Mouse (Mus musculus): ENCODE data around the gene Tfpt. TPM values are rescaled to one million over a fixed set of nuclear protein-coding genes. Genes with fewer than 3 reads are reported as not detected.
"Not testable (repeated sequence)": the region's sequence is repeated elsewhere in the genome, so short reads cannot be mapped to it uniquely, and the experiment has no call there.

The Tfpt gene
- polyA plus RNA-seq, 1 experiment from 2014 or later, result 41.3 TPM

DNA sequence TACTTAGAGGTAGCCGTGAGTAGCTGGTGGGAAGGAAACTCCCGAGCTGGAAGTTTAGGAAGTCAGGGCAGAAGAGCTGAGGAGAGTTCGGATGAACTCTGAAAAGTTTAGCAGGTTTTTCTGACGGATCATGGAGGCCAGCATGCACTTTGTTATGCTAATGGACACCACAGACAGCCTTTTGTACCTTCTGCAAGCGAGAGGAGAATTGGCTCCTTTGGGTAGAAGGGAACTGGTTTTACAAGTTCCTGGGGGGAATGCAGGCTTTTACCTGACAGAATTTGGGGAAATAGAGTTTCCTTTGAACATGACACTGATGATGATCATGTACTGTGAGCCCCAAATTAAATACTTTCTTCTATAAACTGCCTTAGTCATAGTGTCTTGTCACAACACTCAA lies 43.5 kb downstream of the Tfpt start:
- no peak for DNase-seq (ENCODE audit: low spot score)
- Histone ChIP-seq H3K9me3 (no peaks in the 10 kb centered on the region), H3K27me3 (ENCODE audit: insufficient read depth, poor library complexity, severe bottlenecking) (no peaks in the 10 kb centered on the region), H3K4me3 (0 out of 2 replicates have a peak overlapping the region, but pooled peaks have one; percentile 18), H3K4me1 (replicated peaks) (peaks cover 11% of the 10 kb centered on the region), H3K27ac (no peak overlapping the region), H3K36me3 (no peaks in the 10 kb centered on the region)
- WGBS, result 1% methylated on average over 5 of the region's 5 CpGs

DNA sequence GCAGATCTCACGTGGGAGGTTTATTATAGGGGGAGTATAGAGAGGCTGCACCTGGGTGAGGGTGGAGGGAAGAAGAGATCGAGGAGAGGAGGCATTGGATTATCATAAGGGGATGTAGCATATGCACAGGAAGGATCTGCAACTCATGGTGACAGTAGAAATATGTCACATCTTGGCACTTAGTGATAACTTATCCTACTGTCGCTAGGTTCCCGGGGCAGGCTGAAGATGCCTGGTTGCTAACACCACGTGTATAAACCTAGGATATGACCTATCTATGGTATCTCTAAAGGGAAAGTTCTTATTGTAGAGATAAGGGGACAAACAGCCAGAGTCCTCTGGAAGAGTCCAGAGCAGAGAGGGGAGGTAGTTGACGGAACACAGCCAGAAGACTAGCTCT lies 44.0 kb downstream of the Tfpt start:
- H3K27ac ChIP-seq, result no peak overlapping the region
- 14% methylated on average over 6 of the region's 6 CpGs for WGBS
- no peaks in the 10 kb centered on the region for H3K36me3 ChIP-seq
- no peak for DNase-seq (ENCODE audit: low spot score)
- H3K4me1 ChIP-seq (replicated peaks), result peaks cover 11% of the 10 kb centered on the region
- H3K4me3 ChIP-seq, result 0 out of 2 replicates have a peak overlapping the region, but pooled peaks have one; percentile 18
- no peaks in the 10 kb centered on the region for H3K9me3 ChIP-seq
- H3K27me3 ChIP-seq (ENCODE audit: insufficient read depth, poor library complexity, severe bottlenecking), result no peaks in the 10 kb centered on the region

DNA sequence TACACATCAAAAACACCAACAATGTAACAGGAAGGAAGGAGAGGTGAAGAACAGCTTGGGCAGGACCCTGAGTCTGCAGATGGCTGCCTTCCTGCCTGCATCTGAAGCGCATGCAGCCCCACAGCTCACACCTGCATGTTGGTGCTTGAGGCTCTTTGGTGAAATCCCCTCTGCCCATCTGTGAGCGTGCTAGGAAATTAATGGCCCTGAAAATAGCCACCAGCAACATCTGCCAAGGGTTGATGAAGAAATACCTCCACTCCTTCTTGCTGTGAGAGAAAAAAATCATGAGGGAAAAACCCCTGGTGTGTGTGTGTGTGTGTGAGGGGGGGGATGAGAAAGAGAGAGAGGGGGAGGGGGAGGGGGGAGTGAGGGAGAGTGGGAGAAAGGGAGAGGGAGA lies 49.7 kb downstream of the Tfpt start:
- Histone ChIP-seq H3K27ac (no peak overlapping the region), H3K36me3 (no peaks in the 10 kb centered on the region), H3K27me3 (ENCODE audit: insufficient read depth, poor library complexity, severe bottlenecking) (no peaks in the 10 kb centered on the region), H3K4me3 (no peak overlapping the region), H3K9me3 (no peaks in the 10 kb centered on the region), H3K4me1 (replicated peaks) (no peaks in the 10 kb centered on the region)
- 76% methylated on average over 2 of the region's 2 CpGs for WGBS
- DNase-seq (ENCODE audit: low spot score), result no peak

DNA sequence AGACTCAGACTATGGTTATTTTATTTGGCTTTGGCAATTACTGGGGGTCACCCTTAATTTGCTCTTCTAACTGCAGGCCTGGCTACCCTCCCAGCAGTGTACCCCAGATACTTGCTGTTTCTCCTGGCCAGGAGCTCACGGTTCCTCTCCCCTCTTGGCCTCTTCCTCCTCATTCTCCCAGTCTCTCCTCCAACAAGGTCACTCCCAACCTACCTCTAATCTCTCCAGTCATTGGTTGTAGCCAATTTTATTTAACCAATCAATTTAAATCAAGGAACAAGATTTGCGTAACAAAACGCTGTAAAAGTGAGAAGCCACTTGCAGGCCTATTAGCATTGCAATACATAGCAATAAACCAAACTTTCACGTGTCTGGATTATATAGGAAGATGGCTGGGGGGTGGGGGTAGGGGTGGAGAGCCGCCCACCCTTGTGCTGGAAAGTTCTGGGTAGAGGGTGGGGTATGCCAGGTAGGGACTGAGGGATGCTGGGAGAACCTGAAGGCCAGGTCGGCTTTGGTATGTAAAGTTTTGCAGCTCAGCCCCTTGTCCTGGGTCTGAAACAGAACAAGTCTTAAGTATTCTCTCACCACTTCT lies 50.7 kb downstream of the Tfpt start:
- H3K36me3 ChIP-seq, result no peaks in the 10 kb centered on the region
- no peak overlapping the region for H3K27ac ChIP-seq
- no peak for DNase-seq (ENCODE audit: low spot score)
- WGBS, result 75% methylated on average over 6 of the region's 6 CpGs
- H3K27me3 ChIP-seq (ENCODE audit: insufficient read depth, poor library complexity, severe bottlenecking), result no peaks in the 10 kb centered on the region
- H3K9me3 ChIP-seq, result no peaks in the 10 kb centered on the region
- no peak overlapping the region for H3K4me3 ChIP-seq
- H3K4me1 ChIP-seq (replicated peaks), result no peaks in the 10 kb centered on the region

DNA sequence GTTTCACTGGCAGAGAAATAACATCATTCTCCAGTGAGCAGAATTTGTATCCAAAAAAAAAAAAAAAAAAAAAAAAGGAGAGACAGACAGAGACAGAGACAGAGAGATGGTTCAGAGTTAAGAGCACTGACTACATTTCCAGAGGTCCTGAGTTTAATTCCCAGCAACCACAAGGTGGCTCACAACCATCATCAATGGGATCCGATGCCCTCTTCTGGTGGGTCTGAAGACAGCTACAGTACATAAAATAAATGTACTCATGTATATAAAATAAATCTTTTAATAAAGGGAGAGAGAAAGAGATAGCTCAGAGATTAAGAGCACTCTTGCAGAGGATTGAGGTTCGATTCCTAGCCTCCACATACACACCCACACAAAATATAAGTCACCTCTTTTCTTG lies 51.5 kb downstream of the Tfpt start:
- WGBS, result 81% methylated on average over 2 of the region's 2 CpGs
- H3K4me3 ChIP-seq, result no peak overlapping the region

DNA sequence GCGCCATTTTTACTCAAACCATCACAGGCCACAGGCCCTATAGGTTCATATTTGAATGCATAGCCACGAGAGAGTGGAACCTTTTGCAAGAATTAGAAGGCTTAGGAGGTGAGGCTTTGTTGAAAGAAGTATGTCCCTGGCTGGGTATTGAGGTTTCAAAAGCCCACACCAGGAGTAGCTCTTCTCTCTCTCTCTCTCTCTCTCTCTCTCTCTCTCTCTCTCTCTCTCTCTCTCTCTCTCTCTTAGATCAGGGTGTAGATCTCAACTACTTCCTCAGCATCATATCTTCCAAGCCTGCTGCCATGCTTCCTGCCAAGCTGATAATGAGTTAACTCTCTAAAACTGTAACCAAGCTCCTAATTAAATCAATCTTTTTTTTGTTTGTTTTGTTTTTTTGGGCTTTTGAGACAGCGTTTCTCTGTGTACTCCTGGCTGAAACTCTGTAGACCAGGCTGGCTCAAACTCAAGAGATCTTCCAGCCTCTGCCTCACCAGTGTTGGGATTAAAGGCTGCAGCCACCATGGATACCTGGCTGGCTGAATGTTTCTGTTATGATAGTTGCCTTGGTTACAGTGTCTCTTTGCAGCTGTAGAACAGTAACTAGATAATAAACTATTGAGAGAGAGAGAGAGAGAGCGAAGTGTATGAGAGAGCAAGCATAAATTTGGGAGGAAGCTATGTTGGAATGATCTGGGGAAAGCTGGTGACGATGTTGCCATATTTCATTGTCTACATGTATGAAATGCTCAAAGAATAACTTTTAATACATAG lies 53.2 kb downstream of the Tfpt start:
- H3K27me3 ChIP-seq (ENCODE audit: insufficient read depth, poor library complexity, severe bottlenecking), result no peaks in the 10 kb centered on the region
- no peaks in the 10 kb centered on the region for H3K9me3 ChIP-seq
- DNase-seq (ENCODE audit: low spot score), result no peak
- no peak overlapping the region for H3K4me3 ChIP-seq
- no peaks in the 10 kb centered on the region for H3K36me3 ChIP-seq
- H3K27ac ChIP-seq, result no peak overlapping the region
- no peaks in the 10 kb centered on the region for H3K4me1 ChIP-seq (replicated peaks)
- WGBS, result 84% methylated on average over 5 of the region's 5 CpGs

More for the DNA sequence above, 51.5 kb downstream of the Tfpt start:
- Histone ChIP-seq H3K9me3 (no peaks in the 10 kb centered on the region), H3K4me1 (replicated peaks) (no peaks in the 10 kb centered on the region), H3K27ac (no peak overlapping the region), H3K27me3 (ENCODE audit: insufficient read depth, poor library complexity, severe bottlenecking) (no peaks in the 10 kb centered on the region), H3K36me3 (no peaks in the 10 kb centered on the region)
- no peak for DNase-seq (ENCODE audit: low spot score)

DNA sequence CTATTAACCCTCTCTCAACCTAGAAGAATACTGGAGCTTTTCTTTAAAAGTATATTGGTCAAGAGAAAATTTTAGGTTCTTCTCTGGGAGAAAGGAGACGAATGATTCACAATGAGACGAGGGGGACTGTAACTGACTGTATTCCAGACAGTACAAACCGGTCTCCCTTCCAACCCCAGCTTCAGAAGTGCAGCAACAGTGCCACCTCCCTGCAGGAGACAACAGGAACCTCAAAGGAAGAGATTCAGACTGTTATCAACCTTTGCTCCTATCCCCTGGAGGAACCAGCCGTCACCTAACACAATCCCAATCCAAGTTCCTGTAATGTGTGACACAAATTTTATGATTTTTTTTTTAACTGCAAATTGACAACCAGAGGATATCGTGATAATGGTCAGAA lies 55.5 kb downstream of the Tfpt start:
- H3K27me3 ChIP-seq (ENCODE audit: insufficient read depth, poor library complexity, severe bottlenecking), result no peaks in the 10 kb centered on the region
- 60% methylated on average over 5 of the region's 5 CpGs for WGBS

DNA sequence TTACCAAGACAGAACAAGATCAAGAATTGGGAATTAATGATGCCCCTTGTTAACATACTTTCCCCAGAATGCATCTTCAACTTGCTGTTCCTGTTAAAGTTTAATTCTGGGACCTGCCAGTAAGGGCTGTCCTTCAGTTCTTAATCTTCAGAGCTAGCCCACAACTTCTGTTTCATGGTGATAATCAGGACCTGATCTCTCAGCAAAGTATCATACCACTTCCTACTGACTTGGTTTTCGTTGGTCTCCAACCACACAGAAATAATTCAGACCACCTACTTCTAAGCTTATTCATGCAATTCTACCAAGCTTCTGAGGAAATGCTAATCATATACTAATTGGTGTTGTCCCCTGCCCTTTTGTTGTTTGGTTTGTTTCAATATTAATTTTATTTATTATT lies 57.9 kb downstream of the Tfpt start:
- Histone ChIP-seq H3K4me3 (no peak overlapping the region), H3K36me3 (no peaks in the 10 kb centered on the region), H3K27me3 (ENCODE audit: insufficient read depth, poor library complexity, severe bottlenecking) (no peaks in the 10 kb centered on the region), H3K4me1 (replicated peaks) (no peaks in the 10 kb centered on the region), H3K9me3 (no peaks in the 10 kb centered on the region), H3K27ac (no peak overlapping the region)
- DNase-seq (ENCODE audit: low spot score), result no peak
- WGBS, result 76% methylated on average over 1 of the region's 1 CpGs

More for the DNA sequence above, 55.5 kb downstream of the Tfpt start:
- Histone ChIP-seq H3K4me1 (replicated peaks) (no peaks in the 10 kb centered on the region), H3K4me3 (no peak overlapping the region), H3K36me3 (no peaks in the 10 kb centered on the region), H3K27ac (no peak overlapping the region), H3K9me3 (no peaks in the 10 kb centered on the region)
- DNase-seq (ENCODE audit: low spot score), result no peak

- WGBS, result 91% methylated on average over 3 of the region's 3 CpGs
These were observed 59.1 kb downstream of the Tfpt start for GRCm38 (mm10) chr7:3570580-3570979.

More at GRCm38 (mm10) chr7:3570580-3570979, 59.1 kb downstream of the Tfpt start:
- H3K9me3 ChIP-seq; H3K27me3 ChIP-seq (ENCODE audit: insufficient read depth, poor library complexity, severe bottlenecking); H3K36me3 ChIP-seq; H3K4me1 ChIP-seq (replicated peaks); H3K4me3 ChIP-seq; H3K27ac ChIP-seq; DNase-seq (ENCODE audit: low spot score): not testable (repeated sequence)

Other genes with a start within 250 kb of the Tfpt start
- 5.5 and 7.8 TPM in 2 replicates for gene Cacng8, start 239.2 kb downstream of the Tfpt start, polyA plus RNA-seq (2016; fragmentation: Nextera tagmentation; extraction: Ambion mirVana)
- 0.12 TPM in 1 of 2 replicates, not detected in the other for gene Cacng6, start 205.7 kb downstream of the Tfpt start, polyA plus RNA-seq (2016; fragmentation: Nextera tagmentation; extraction: Ambion mirVana)
- gene Tarm1, start 127.3 kb downstream of the Tfpt start, polyA plus RNA-seq (2016; fragmentation: Nextera tagmentation; extraction: Ambion mirVana), result not detected in 2 replicates
- gene Oscar, start 13.8 kb downstream of the Tfpt start, polyA plus RNA-seq (2016; fragmentation: Nextera tagmentation; extraction: Ambion mirVana), result 0.15 and 0.29 TPM in 2 replicates
- 423 and 441 TPM in 2 replicates for gene Ndufa3, start 12.6 kb downstream of the Tfpt start, polyA plus RNA-seq (2016; fragmentation: Nextera tagmentation; extraction: Ambion mirVana)
- 148 and 168 TPM in 2 replicates for gene Prpf31, start 56 bp upstream of the Tfpt start, polyA plus RNA-seq (2016; fragmentation: Nextera tagmentation; extraction: Ambion mirVana)
- 79.6 and 80.4 TPM in 2 replicates for gene Cnot3, start 15.3 kb upstream of the Tfpt start, polyA plus RNA-seq (2016; fragmentation: Nextera tagmentation; extraction: Ambion mirVana)
- gene Leng1, start 35.9 kb upstream of the Tfpt start, polyA plus RNA-seq (2016; fragmentation: Nextera tagmentation; extraction: Ambion mirVana), result 19.4 and 23.0 TPM in 2 replicates
- 3.5 and 5.8 TPM in 2 replicates for gene Tmc4, start 47.6 kb upstream of the Tfpt start, polyA plus RNA-seq (2016; fragmentation: Nextera tagmentation; extraction: Ambion mirVana)
- gene Tsen34, start 62.9 kb upstream of the Tfpt start, polyA plus RNA-seq (2016; fragmentation: Nextera tagmentation; extraction: Ambion mirVana), result 269 and 282 TPM in 2 replicates
- gene Mboat7, start 63.6 kb upstream of the Tfpt start, polyA plus RNA-seq (2016; fragmentation: Nextera tagmentation; extraction: Ambion mirVana), result 38.9 and 39.2 TPM in 2 replicates
- 1,151 and 1,302 TPM in 2 replicates for gene Rps9, start 74.1 kb upstream of the Tfpt start, polyA plus RNA-seq (2016; fragmentation: Nextera tagmentation; extraction: Ambion mirVana)
- gene Pirb, start 90.5 kb upstream of the Tfpt start, polyA plus RNA-seq (2016; fragmentation: Nextera tagmentation; extraction: Ambion mirVana), result 0.07 and 0.38 TPM in 2 replicates
- not detected in 2 replicates for gene Gm15448, start 195.8 kb upstream of the Tfpt start, polyA plus RNA-seq (2016; fragmentation: Nextera tagmentation; extraction: Ambion mirVana)
- not detected in 2 replicates for gene Pira2, start 215.1 kb upstream of the Tfpt start, polyA plus RNA-seq (2016; fragmentation: Nextera tagmentation; extraction: Ambion mirVana)

All from hindbrain, embryonic 10.5 days (tissue).